ENCODE assay signal across 7 mouse cellular contexts in genomic region chrX:106920828-106921619, GRCm38 (mm10). TPM values are rescaled to one million over a fixed set of nuclear protein-coding genes. Genes with fewer than 3 reads are reported as not detected.
DNase-seq lines count a peak whose midpoint lies in the region; ATAC-seq lines count a peak whose summit lies in the region.

No protein-coding gene starts in this region.

- H3K4me2 ChIP-seq in embryonic facial prominence, embryonic 15.5 days (replicated peaks): peak overlapping the region; percentile 36
- H3K4me2 ChIP-seq in limb, embryonic 13.5 days (replicated peaks): peak overlapping the region; percentile 51
- H3K4me2 ChIP-seq in stomach, embryonic 14.5 days (replicated peaks; ENCODE audit: low read depth, low read length): peak overlapping the region; percentile 30

- peak overlapping the region; percentile 86 for H3K4me3 ChIP-seq in megakaryocyte, embryonic 14.5 days (replicated peaks)
- peak overlapping the region; percentile 47 for H3K4me3 ChIP-seq in embryonic facial prominence, embryonic 15.5 days (replicated peaks)
- H3K4me3 ChIP-seq in limb, embryonic 13.5 days: peak overlapping the region; percentile 50
- peak overlapping the region; percentile 35 for H3K4me3 ChIP-seq in stomach, embryonic 14.5 days (ENCODE audit: low read depth, low read length)

- peak overlapping the region; percentile 83 for H3K27ac ChIP-seq in embryonic facial prominence, embryonic 15.5 days (replicated peaks)
- H3K27ac ChIP-seq in limb, embryonic 13.5 days: peak overlapping the region; percentile 81; the same call in 1 of the 2 replicates
- H3K27ac ChIP-seq in stomach, embryonic 14.5 days (ENCODE audit: low read length): peak overlapping the region; percentile 58

- no peaks in the 10 kb centered on the region for H3K4me1 ChIP-seq in megakaryocyte, embryonic 14.5 days
- no peaks in the 10 kb centered on the region for H3K4me1 ChIP-seq in embryonic facial prominence, embryonic 15.5 days
- H3K4me1 ChIP-seq in limb, embryonic 13.5 days: no peaks in the 10 kb centered on the region
- H3K4me1 ChIP-seq in stomach, embryonic 14.5 days (ENCODE audit: control insufficient read depth, insufficient read depth, low read length): no peaks in the 10 kb centered on the region

- H3K9ac ChIP-seq in embryonic facial prominence, embryonic 15.5 days: peak overlapping the region; percentile 12; the same call in 1 of the 2 replicates
- H3K9ac ChIP-seq in limb, embryonic 13.5 days: peak overlapping the region; percentile 68
- H3K9ac ChIP-seq in stomach, embryonic 14.5 days (replicated peaks; ENCODE audit: low read depth, low read length): 0 out of 2 replicates have a peak overlapping the region, but pooled peaks have one; percentile 36

- no peak for DNase-seq in right cerebral cortex, adult 18-20 months
- DNase-seq in kidney, postnatal 10 days: no peak

- peaks cover 4% of the 10 kb centered on the region for H3K27me3 ChIP-seq in megakaryocyte, embryonic 14.5 days (replicated peaks)
- no peaks in the 10 kb centered on the region for H3K27me3 ChIP-seq in embryonic facial prominence, embryonic 15.5 days
- no peaks in the 10 kb centered on the region for H3K27me3 ChIP-seq in limb, embryonic 13.5 days
- H3K27me3 ChIP-seq in stomach, embryonic 14.5 days (ENCODE audit: control insufficient read depth, insufficient read depth, low read length): no peaks in the 10 kb centered on the region

- no peaks in the 10 kb centered on the region for H3K9me3 ChIP-seq in megakaryocyte, embryonic 14.5 days
- H3K9me3 ChIP-seq in embryonic facial prominence, embryonic 15.5 days (replicated peaks): no peaks in the 10 kb centered on the region
- H3K9me3 ChIP-seq in limb, embryonic 13.5 days: no peaks in the 10 kb centered on the region
- H3K9me3 ChIP-seq in stomach, embryonic 14.5 days (ENCODE audit: control insufficient read depth, low read depth, low read length): no peaks in the 10 kb centered on the region

- no peak for ATAC-seq in megakaryocyte, adult 5-6 weeks (ENCODE audit: poor library complexity, severe bottlenecking)
- ATAC-seq in embryonic facial prominence, embryonic 15.5 days (ENCODE audit: insufficient number of reproducible peaks, low FRiP score, low TSS enrichment, low read depth): no peak
- ATAC-seq in limb, embryonic 13.5 days (ENCODE audit: low FRiP score, low read depth): no peak
- no peak for ATAC-seq in stomach, embryonic 14.5 days (ENCODE audit: insufficient number of reproducible peaks, insufficient read depth, low FRiP score, low read depth)

- no peaks in the 10 kb centered on the region for H3K36me3 ChIP-seq in megakaryocyte, embryonic 14.5 days (replicated peaks; ENCODE audit: low read length)
- no peaks in the 10 kb centered on the region for H3K36me3 ChIP-seq in embryonic facial prominence, embryonic 15.5 days
- H3K36me3 ChIP-seq in limb, embryonic 13.5 days: no peaks in the 10 kb centered on the region
- no peaks in the 10 kb centered on the region for H3K36me3 ChIP-seq in stomach, embryonic 14.5 days (ENCODE audit: control insufficient read depth, insufficient read depth, low read length)

- 15% methylated on average over 9 of the region's 9 CpGs for whole genome bisulfite sequencing in embryonic facial prominence, embryonic 15.5 days
- 12% methylated on average over 9 of the region's 9 CpGs for WGBS in limb, embryonic 13.5 days
- 16% methylated on average over 9 of the region's 9 CpGs for WGBS in stomach, embryonic 14.5 days

RNA-seq across cellular contexts. Expression of gene Lpar4, which starts 0.6 kb away (rescaled TPM):
- 0.02 TPM in 1 of 2 replicates, not detected in the other for polyA plus RNA-seq in megakaryocyte, embryonic 14.5 days (2012; ENCODE audit: insufficient read depth, low replicate concordance)
- not detected in 2 replicates for total RNA-seq in megakaryocyte, adult 5-6 weeks (2015)
- total RNA-seq in megakaryocyte, adult 5-6 weeks (2017): 0.11 TPM in 1 of 2 replicates, not detected in the other
- polyA plus RNA-seq in embryonic facial prominence, embryonic 15.5 days (2015; fragmentation: Nextera tagmentation; extraction: Ambion mirVana): 28.0 and 29.9 TPM in 2 replicates
- 45.1 and 47.7 TPM in 2 replicates for polyA plus RNA-seq in limb, embryonic 13.5 days (2015; fragmentation: Nextera tagmentation; extraction: Ambion mirVana)
- polyA plus RNA-seq in stomach, embryonic 14.5 days (2014; fragmentation: Nextera tagmentation; extraction: Ambion mirVana): 24.2 and 27.8 TPM in 2 replicates

Comparison
In these comparisons a context has a peak if more than half of its experiments do, and no peak if none do; other contexts are left out.
1. H3K4me3 ChIP-seq: peak in every context shown above with its lines; median percentile 86 in megakaryocyte, embryonic 14.5 days; 50 in limb, embryonic 13.5 days; 47 in embryonic facial prominence, embryonic 15.5 days; 35 in stomach, embryonic 14.5 days.
2. H3K9ac ChIP-seq: peak in every context shown above with its lines; median percentile 68 in limb, embryonic 13.5 days; 36 in stomach, embryonic 14.5 days; 12 in embryonic facial prominence, embryonic 15.5 days.
3. RNA of gene Lpar4, which starts 0.6 kb away (polyA plus RNA-seq): 45.1 to 47.7 TPM in limb, embryonic 13.5 days, 28.0 to 29.9 TPM in embryonic facial prominence, embryonic 15.5 days and 24.2 to 27.8 TPM in stomach, embryonic 14.5 days; 0.02 TPM in megakaryocyte, embryonic 14.5 days; every median in the first group is over 10 times any median in the second.
4. Peak in every context shown above with its lines, with median percentiles within 50 percentile points of each other: H3K27ac ChIP-seq and H3K4me2 ChIP-seq.